In genomic region chr5:73697700-73698099, GRCm38 (mm10) we compare ENCODE assay signal across 21 mouse cellular contexts. TPM values are rescaled to one million over a fixed set of nuclear protein-coding genes. Genes with fewer than 3 reads are reported as not detected.
"Had no signal": no experiment of that assay in that cellular context is flagged by ENCODE, and none has a peak within 500 bp of the region (broad histone marks: within the 10 kb centered on the region; RNA-seq: fewer than 3 reads in every experiment).

No protein-coding gene starts in this region.

- ATAC-seq: intestine, embryonic 15.5 days; liver, embryonic 12.5 days; midbrain, embryonic 15.5 days had no signal

- H3K27me3 ChIP-seq: intestine, embryonic 15.5 days; limb, embryonic 13.5 days; liver, embryonic 12.5 days; liver, embryonic 15.5 days; midbrain, embryonic 12.5 days; midbrain, embryonic 15.5 days; neural tube, embryonic 12.5 days; neural tube, embryonic 15.5 days; stomach, embryonic 15.5 days had no signal

- H3K4me3 ChIP-seq: intestine, embryonic 15.5 days; limb, embryonic 10.5 days; limb, embryonic 13.5 days; liver, embryonic 12.5 days; liver, embryonic 15.5 days; midbrain, embryonic 12.5 days; midbrain, embryonic 15.5 days; neural tube, embryonic 12.5 days; neural tube, embryonic 15.5 days; stomach, embryonic 15.5 days had no signal

- H3K4me1 ChIP-seq: intestine, embryonic 15.5 days; liver, embryonic 12.5 days; liver, embryonic 15.5 days; midbrain, embryonic 12.5 days; midbrain, embryonic 15.5 days; neural tube, embryonic 12.5 days had no signal

- H3K27ac ChIP-seq: intestine, embryonic 15.5 days; limb, embryonic 13.5 days; liver, embryonic 12.5 days; liver, embryonic 15.5 days; macrophage; midbrain, embryonic 12.5 days; midbrain, embryonic 15.5 days; neural tube, embryonic 12.5 days; neural tube, embryonic 15.5 days; stomach, embryonic 15.5 days had no signal

- DNase-seq: kidney, adult 18-20 months; kidney, postnatal 10 days; kidney, postnatal 4 days; liver; lung, embryonic 14.5 days; right cerebral cortex, adult 18-20 months; right cerebral cortex, postnatal 14 days; right cerebral cortex, postnatal 4 days; thymus, postnatal 25 days had no signal

- H3K9me3 ChIP-seq: intestine, embryonic 15.5 days; limb, embryonic 10.5 days; limb, embryonic 13.5 days; liver, embryonic 12.5 days; liver, embryonic 15.5 days; midbrain, embryonic 12.5 days; midbrain, embryonic 15.5 days; neural tube, embryonic 12.5 days; neural tube, embryonic 15.5 days; stomach, embryonic 15.5 days had no signal

- H3K9ac ChIP-seq: intestine, embryonic 15.5 days; limb, embryonic 13.5 days; liver, embryonic 12.5 days; liver, embryonic 15.5 days; lung, embryonic 14.5 days; midbrain, embryonic 12.5 days; midbrain, embryonic 15.5 days; neural tube, embryonic 12.5 days; neural tube, embryonic 15.5 days; stomach, embryonic 15.5 days had no signal

- H3K4me2 ChIP-seq: intestine, embryonic 15.5 days; limb, embryonic 13.5 days; liver, embryonic 12.5 days; liver, embryonic 15.5 days; lung, embryonic 14.5 days; midbrain, embryonic 12.5 days; midbrain, embryonic 15.5 days; neural tube, embryonic 12.5 days; neural tube, embryonic 15.5 days; stomach, embryonic 15.5 days had no signal

- H3K36me3 ChIP-seq: intestine, embryonic 15.5 days; limb, embryonic 10.5 days; limb, embryonic 13.5 days; liver, embryonic 12.5 days; liver, embryonic 15.5 days; midbrain, embryonic 12.5 days; midbrain, embryonic 15.5 days; neural tube, embryonic 12.5 days; neural tube, embryonic 15.5 days; stomach, embryonic 15.5 days had no signal

RNA-seq across cellular contexts. Expression of gene Spata18, which starts 46.5 kb away (rescaled TPM):
- total RNA-seq: megakaryocyte, adult 5-6 weeks had no signal
- polyA plus RNA-seq: liver, embryonic 12.5 days; liver, embryonic 15.5 days; macrophage; neural tube, embryonic 12.5 days had no signal
